Mouse (Mus musculus): ENCODE measurements at regions not wholly inside any gene's neighbourhood (a gene's known extent, or its start where the extent isn't known, plus 50 kb on each side); places are given as distances from the start of the nearest gene placed in this dataset.

DNA sequence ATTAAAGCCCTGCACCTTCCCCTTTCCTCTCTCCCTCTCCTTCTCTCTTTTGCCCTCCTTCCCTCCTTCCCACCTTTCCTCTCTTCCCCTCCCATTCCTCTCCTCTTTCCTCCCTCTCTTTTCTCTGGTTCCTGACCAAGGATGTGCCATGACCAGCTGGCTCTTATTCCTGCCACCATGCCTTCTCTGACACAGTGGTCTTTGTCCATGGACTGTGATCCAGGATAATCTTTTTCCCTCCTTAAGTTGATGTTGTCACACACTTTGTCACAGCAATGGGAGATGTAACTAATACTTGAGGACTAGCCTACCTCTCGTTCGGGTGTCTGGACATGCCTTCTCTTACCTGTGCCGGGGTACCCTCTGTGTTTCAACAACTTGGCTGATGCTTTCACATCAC, 86.4 kb downstream of the Anapc4 start:
- no peak overlapping the region for H3K4me2 ChIP-seq (ENCODE audit: low read length)
- H3K27me3 ChIP-seq (ENCODE audit: control insufficient read depth, insufficient read depth, low read length): no peaks in the 10 kb centered on the region
- ATAC-seq (ENCODE audit: insufficient number of reproducible peaks, insufficient read depth, low FRiP score, low read depth): no peak
- 74% methylated on average over 3 of the region's 3 CpGs for WGBS
- H3K4me1 ChIP-seq (ENCODE audit: control insufficient read depth in 2 of 2, insufficient read depth in 2 of 2, low read length in 2 of 2): no peaks in the 10 kb centered on the region
- no peaks in the 10 kb centered on the region for H3K36me3 ChIP-seq (ENCODE audit: control insufficient read depth, insufficient read depth, low read length)
- H3K27ac ChIP-seq (replicated peaks in 1 of 2; ENCODE audit: control insufficient read depth in 1 of 2, insufficient read depth in 1 of 2, low read depth in 2 of 2, low read length in 2 of 2): no peak overlapping the region
- no peak overlapping the region for H3K9ac ChIP-seq (ENCODE audit: low read length)
- H3K4me3 ChIP-seq (ENCODE audit: control insufficient read depth in 1 of 2, insufficient read depth in 1 of 2, low read depth in 1 of 2, low read length in 2 of 2): no peak overlapping the region
- H3K9me3 ChIP-seq (ENCODE audit: control insufficient read depth, low read length): no peaks in the 10 kb centered on the region

DNA sequence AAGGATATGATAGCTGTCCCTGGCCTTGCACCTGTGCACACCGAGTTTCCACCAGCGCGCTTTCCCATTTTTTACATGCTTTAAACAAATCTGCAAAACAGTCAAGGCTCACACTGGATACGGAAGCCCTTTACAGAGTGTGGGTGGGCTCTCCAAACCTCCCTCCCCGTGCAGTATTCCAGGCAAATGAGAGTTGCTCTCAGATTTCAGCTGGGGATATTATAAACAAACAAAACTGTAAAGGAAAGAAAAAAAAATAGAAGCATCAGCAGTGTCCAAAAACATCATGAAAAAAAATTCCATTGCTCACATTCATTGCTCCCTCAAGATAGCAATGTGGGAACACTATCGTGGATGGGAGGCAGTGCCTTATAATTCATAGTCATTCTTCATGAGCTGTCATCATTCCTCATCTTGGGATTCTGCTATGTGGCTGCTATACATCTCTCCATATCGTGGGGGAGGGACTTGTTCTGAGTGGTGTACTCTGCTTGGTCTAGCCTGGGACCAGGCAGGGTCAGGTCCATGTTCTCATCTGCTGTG, 87.0 kb downstream of the Anapc4 start:
- Histone ChIP-seq H3K4me3 (ENCODE audit: control insufficient read depth in 1 of 2, insufficient read depth in 1 of 2, low read depth in 1 of 2, low read length in 2 of 2) (no peak overlapping the region), H3K9me3 (ENCODE audit: control insufficient read depth, low read length) (no peaks in the 10 kb centered on the region), H3K27ac (replicated peaks in 1 of 2; ENCODE audit: control insufficient read depth in 1 of 2, insufficient read depth in 1 of 2, low read depth in 2 of 2, low read length in 2 of 2) (no peak overlapping the region), H3K27me3 (ENCODE audit: control insufficient read depth, insufficient read depth, low read length) (no peaks in the 10 kb centered on the region), H3K36me3 (ENCODE audit: control insufficient read depth, insufficient read depth, low read length) (no peaks in the 10 kb centered on the region), H3K9ac (ENCODE audit: low read length) (no peak overlapping the region), H3K4me1 (ENCODE audit: control insufficient read depth in 2 of 2, insufficient read depth in 2 of 2, low read length in 2 of 2) (no peaks in the 10 kb centered on the region), H3K4me2 (ENCODE audit: low read length) (no peak overlapping the region)
- ATAC-seq (ENCODE audit: insufficient number of reproducible peaks, insufficient read depth, low FRiP score, low read depth): no peak
- 77% methylated on average over 7 of the region's 7 CpGs for WGBS

DNA sequence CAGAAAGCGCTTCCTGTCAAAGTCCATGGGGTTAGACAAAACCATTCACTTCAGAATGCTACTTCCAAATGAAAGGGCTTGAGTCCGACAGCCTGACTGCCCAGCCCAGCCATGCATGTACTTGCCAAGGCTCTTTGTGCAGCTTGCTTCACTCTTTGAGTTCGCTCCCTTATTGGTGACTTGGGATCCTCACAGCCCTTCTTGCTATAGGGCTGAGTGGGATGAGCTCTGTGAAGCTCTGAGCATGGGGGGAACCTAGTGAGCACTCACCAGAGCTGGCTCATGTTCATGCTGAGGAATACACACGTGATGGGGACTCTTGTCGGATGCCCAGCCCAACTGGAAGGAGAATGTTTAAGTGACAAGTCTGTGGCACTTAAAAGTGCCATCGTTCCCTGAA, 91.2 kb downstream of the Anapc4 start:
- H3K4me2 ChIP-seq (ENCODE audit: low read length): no peak overlapping the region
- H3K4me1 ChIP-seq (ENCODE audit: control insufficient read depth in 2 of 2, insufficient read depth in 2 of 2, low read length in 2 of 2): no peaks in the 10 kb centered on the region
- whole genome bisulfite sequencing: 77% methylated on average over 6 of the region's 6 CpGs
- H3K27me3 ChIP-seq (ENCODE audit: control insufficient read depth, insufficient read depth, low read length): no peaks in the 10 kb centered on the region
- H3K9me3 ChIP-seq (ENCODE audit: control insufficient read depth, low read length): no peaks in the 10 kb centered on the region
- H3K36me3 ChIP-seq (ENCODE audit: control insufficient read depth, insufficient read depth, low read length): no peaks in the 10 kb centered on the region
- H3K4me3 ChIP-seq (ENCODE audit: control insufficient read depth in 1 of 2, insufficient read depth in 1 of 2, low read depth in 1 of 2, low read length in 2 of 2): no peak overlapping the region
- no peak for ATAC-seq (ENCODE audit: insufficient number of reproducible peaks, insufficient read depth, low FRiP score, low read depth)
- H3K27ac ChIP-seq (replicated peaks in 1 of 2; ENCODE audit: control insufficient read depth in 1 of 2, insufficient read depth in 1 of 2, low read depth in 2 of 2, low read length in 2 of 2): no peak overlapping the region
- no peak overlapping the region for H3K9ac ChIP-seq (ENCODE audit: low read length)

GRCm38 (mm10) chr5:52929690-52930089, 95.9 kb downstream of the Anapc4 start:
- H3K36me3 ChIP-seq (ENCODE audit: control insufficient read depth, insufficient read depth, low read length): no peaks in the 10 kb centered on the region
- 75% methylated on average over 8 of the region's 8 CpGs for WGBS
- H3K9ac ChIP-seq (ENCODE audit: low read length): no peak overlapping the region
- no peak overlapping the region for H3K4me2 ChIP-seq (ENCODE audit: low read length)
- H3K27ac ChIP-seq (replicated peaks in 1 of 2; ENCODE audit: control insufficient read depth in 1 of 2, insufficient read depth in 1 of 2, low read depth in 2 of 2, low read length in 2 of 2): no peak overlapping the region
- ATAC-seq (ENCODE audit: insufficient number of reproducible peaks, insufficient read depth, low FRiP score, low read depth): no peak
- H3K9me3 ChIP-seq (ENCODE audit: control insufficient read depth, low read length): no peaks in the 10 kb centered on the region
- H3K4me3 ChIP-seq (ENCODE audit: control insufficient read depth in 1 of 2, insufficient read depth in 1 of 2, low read depth in 1 of 2, low read length in 2 of 2): no peak overlapping the region
- no peaks in the 10 kb centered on the region for H3K27me3 ChIP-seq (ENCODE audit: control insufficient read depth, insufficient read depth, low read length)
- H3K4me1 ChIP-seq (ENCODE audit: control insufficient read depth in 2 of 2, insufficient read depth in 2 of 2, low read length in 2 of 2): no peaks in the 10 kb centered on the region

- ATAC-seq (ENCODE audit: insufficient number of reproducible peaks, insufficient read depth, low FRiP score, low read depth): no peak
Observed at GRCm38 (mm10) chr5:52933291-52933690, 99.5 kb downstream of the Anapc4 start.

GRCm38 (mm10) chr5:52937626-52938025, 100.3 kb upstream of the Slc34a2 start:
- 55% methylated on average over 1 of the region's 1 CpGs for WGBS
- no peaks in the 10 kb centered on the region for H3K9me3 ChIP-seq (ENCODE audit: control insufficient read depth, low read length)
- no peak overlapping the region for H3K4me3 ChIP-seq (ENCODE audit: control insufficient read depth in 1 of 2, insufficient read depth in 1 of 2, low read depth in 1 of 2, low read length in 2 of 2)
- H3K27ac ChIP-seq (replicated peaks in 1 of 2; ENCODE audit: control insufficient read depth in 1 of 2, insufficient read depth in 1 of 2, low read depth in 2 of 2, low read length in 2 of 2): no peak overlapping the region
- H3K36me3 ChIP-seq (ENCODE audit: control insufficient read depth, insufficient read depth, low read length): no peaks in the 10 kb centered on the region
- no peak overlapping the region for H3K4me2 ChIP-seq (ENCODE audit: low read length)
- H3K27me3 ChIP-seq (ENCODE audit: control insufficient read depth, insufficient read depth, low read length): no peaks in the 10 kb centered on the region
- ATAC-seq (ENCODE audit: insufficient number of reproducible peaks, insufficient read depth, low FRiP score, low read depth): no peak
- H3K9ac ChIP-seq (ENCODE audit: low read length): no peak overlapping the region
- H3K4me1 ChIP-seq (ENCODE audit: control insufficient read depth in 2 of 2, insufficient read depth in 2 of 2, low read length in 2 of 2): no peaks in the 10 kb centered on the region

More at GRCm38 (mm10) chr5:52933291-52933690, 99.5 kb downstream of the Anapc4 start:
- H3K27ac ChIP-seq (replicated peaks in 1 of 2; ENCODE audit: control insufficient read depth in 1 of 2, insufficient read depth in 1 of 2, low read depth in 2 of 2, low read length in 2 of 2): no peak overlapping the region
- no peak overlapping the region for H3K4me3 ChIP-seq (ENCODE audit: control insufficient read depth in 1 of 2, insufficient read depth in 1 of 2, low read depth in 1 of 2, low read length in 2 of 2)
- no peaks in the 10 kb centered on the region for H3K9me3 ChIP-seq (ENCODE audit: control insufficient read depth, low read length)
- no peaks in the 10 kb centered on the region for H3K27me3 ChIP-seq (ENCODE audit: control insufficient read depth, insufficient read depth, low read length)
- no peak overlapping the region for H3K9ac ChIP-seq (ENCODE audit: low read length)
- H3K4me1 ChIP-seq (ENCODE audit: control insufficient read depth in 2 of 2, insufficient read depth in 2 of 2, low read length in 2 of 2): no peaks in the 10 kb centered on the region
- no peak overlapping the region for H3K4me2 ChIP-seq (ENCODE audit: low read length)
- WGBS: 80% methylated on average over 6 of the region's 6 CpGs
- no peaks in the 10 kb centered on the region for H3K36me3 ChIP-seq (ENCODE audit: control insufficient read depth, insufficient read depth, low read length)

DNA sequence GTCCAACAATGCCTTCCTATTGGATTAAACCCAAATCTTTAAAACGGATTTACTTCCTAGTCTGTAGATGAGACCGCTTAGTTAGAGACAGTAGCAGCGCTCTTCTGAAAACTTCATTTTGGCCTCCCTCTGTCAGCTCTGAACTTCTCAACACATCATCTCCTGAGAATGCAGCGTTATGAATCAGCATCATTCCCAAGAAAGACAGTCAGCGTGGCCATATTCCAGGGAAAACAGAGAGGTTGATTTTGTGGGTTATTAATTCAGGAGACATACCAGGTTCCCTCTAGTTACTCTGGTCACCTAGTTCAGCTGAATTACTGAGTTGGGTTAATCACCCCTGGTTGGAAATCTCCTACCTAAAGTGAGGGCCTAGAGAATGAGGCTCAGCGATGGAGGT, 97.9 kb upstream of the Slc34a2 start:
- Histone ChIP-seq H3K4me1 (ENCODE audit: control insufficient read depth in 2 of 2, insufficient read depth in 2 of 2, low read length in 2 of 2) (no peaks in the 10 kb centered on the region), H3K36me3 (ENCODE audit: control insufficient read depth, insufficient read depth, low read length) (no peaks in the 10 kb centered on the region)
- WGBS: 80% methylated on average over 6 of the region's 6 CpGs

DNA sequence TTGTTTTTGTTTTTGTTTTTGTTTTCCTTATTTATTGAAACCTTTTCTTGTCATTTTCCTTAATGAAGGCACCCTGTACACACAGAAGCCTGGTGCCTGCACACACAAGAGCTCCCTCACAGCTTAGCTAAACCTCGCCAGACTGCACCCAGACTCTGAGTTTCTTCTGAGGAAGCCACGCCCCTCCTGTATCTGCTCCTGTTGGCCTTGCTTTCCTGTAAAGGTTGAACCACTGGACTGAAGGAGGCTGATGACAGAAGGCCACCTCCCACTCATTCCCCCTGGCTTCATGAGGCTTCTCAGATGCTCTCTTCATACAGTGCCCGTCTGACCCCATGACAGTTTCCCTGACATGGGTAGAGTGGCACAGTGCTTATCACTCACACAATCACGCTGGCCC, 97.2 kb upstream of the Slc34a2 start:
- 48% methylated on average over 4 of the region's 4 CpGs for WGBS
- H3K9ac ChIP-seq (ENCODE audit: low read length): no peak overlapping the region
- no peak for ATAC-seq (ENCODE audit: insufficient number of reproducible peaks, insufficient read depth, low FRiP score, low read depth)
- H3K4me3 ChIP-seq (ENCODE audit: control insufficient read depth in 1 of 2, insufficient read depth in 1 of 2, low read depth in 1 of 2, low read length in 2 of 2): no peak overlapping the region
- H3K27ac ChIP-seq (replicated peaks in 1 of 2; ENCODE audit: control insufficient read depth in 1 of 2, insufficient read depth in 1 of 2, low read depth in 2 of 2, low read length in 2 of 2): no peak overlapping the region
- H3K4me1 ChIP-seq (ENCODE audit: control insufficient read depth in 2 of 2, insufficient read depth in 2 of 2, low read length in 2 of 2): no peaks in the 10 kb centered on the region
- H3K9me3 ChIP-seq (ENCODE audit: control insufficient read depth, low read length): no peaks in the 10 kb centered on the region
- no peaks in the 10 kb centered on the region for H3K27me3 ChIP-seq (ENCODE audit: control insufficient read depth, insufficient read depth, low read length)
- H3K36me3 ChIP-seq (ENCODE audit: control insufficient read depth, insufficient read depth, low read length): no peaks in the 10 kb centered on the region
- H3K4me2 ChIP-seq (ENCODE audit: low read length): no peak overlapping the region

More for the DNA sequence above, 97.9 kb upstream of the Slc34a2 start:
- no peak overlapping the region for H3K4me2 ChIP-seq (ENCODE audit: low read length)
- H3K27ac ChIP-seq (replicated peaks in 1 of 2; ENCODE audit: control insufficient read depth in 1 of 2, insufficient read depth in 1 of 2, low read depth in 2 of 2, low read length in 2 of 2): no peak overlapping the region
- H3K9me3 ChIP-seq (ENCODE audit: control insufficient read depth, low read length): no peaks in the 10 kb centered on the region
- H3K9ac ChIP-seq (ENCODE audit: low read length): no peak overlapping the region
- no peak for ATAC-seq (ENCODE audit: insufficient number of reproducible peaks, insufficient read depth, low FRiP score, low read depth)
- H3K4me3 ChIP-seq (ENCODE audit: control insufficient read depth in 1 of 2, insufficient read depth in 1 of 2, low read depth in 1 of 2, low read length in 2 of 2): no peak overlapping the region
- no peaks in the 10 kb centered on the region for H3K27me3 ChIP-seq (ENCODE audit: control insufficient read depth, insufficient read depth, low read length)
